Mouse (Mus musculus) erythroblast, adult 5-6 weeks (primary cell): Measurements from ENCODE around the gene Gm20388. TPM values are rescaled to one million over a fixed set of nuclear protein-coding genes. Genes with fewer than 3 reads are reported as not detected.

Experiments
- ATAC-seq: replicated peaks from 2 replicates; pipeline ENCODE4 v1.8.0; 2016; ENCODE audit warnings: moderate number of reproducible peaks, mild to moderate bottlenecking, moderate TSS enrichment, inconsistent platforms; ENCODE audit not compliant: poor library complexity, low FRiP score, severe bottlenecking
- total RNA-seq, 2 experiments: library from RNA; stranded (forward) in 1 of 2; stranded (reverse) in 1 of 2; fragments of 150-400 nt in 1 of 2; fragments of 200-764, 138-1000 nt in 1 of 2; gene quantifications; 2 replicates each; pipeline versions ENCODE4 v1.2.3 to v1.2.4; 2015 to 2017; ENCODE audit warnings: low replicate concordance in 2 of 2

Gene Gm20388
- total RNA-seq, 2 experiments from 2014 or later, result 2.9 to 7.8 TPM

DNA sequence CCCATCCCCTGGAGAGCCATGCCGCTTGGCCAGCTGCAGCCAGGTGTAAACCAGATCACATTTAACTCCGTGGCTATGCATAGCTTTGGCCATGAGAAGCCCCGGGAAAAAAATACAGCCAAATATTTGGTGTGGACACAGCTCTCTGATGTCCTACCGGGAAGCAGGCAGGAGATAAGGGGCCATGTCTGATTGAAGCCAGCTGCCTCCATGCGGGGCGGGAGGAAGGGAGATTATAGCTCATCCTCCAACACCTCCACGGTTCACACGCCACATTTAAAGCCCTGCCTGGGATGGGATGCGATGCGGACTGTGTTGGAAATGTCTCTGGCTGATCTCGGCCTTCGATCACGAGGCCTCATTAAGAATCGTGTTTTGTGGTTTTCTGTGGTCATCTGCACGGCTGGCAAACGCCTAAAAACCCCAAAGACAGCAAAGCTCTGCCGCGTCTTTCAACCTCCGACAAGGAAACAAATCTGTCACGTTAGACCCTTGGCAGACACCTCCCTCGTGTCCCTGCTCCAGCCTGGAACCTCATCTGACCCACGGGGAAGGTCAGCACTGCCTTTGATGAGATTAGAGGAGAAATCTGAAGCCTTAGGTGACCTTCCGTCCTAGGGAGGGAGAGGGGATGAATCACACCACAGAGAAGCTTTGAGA is 2165.7 kb downstream of the Gm20388 start:
- no peak for ATAC-seq

DNA sequence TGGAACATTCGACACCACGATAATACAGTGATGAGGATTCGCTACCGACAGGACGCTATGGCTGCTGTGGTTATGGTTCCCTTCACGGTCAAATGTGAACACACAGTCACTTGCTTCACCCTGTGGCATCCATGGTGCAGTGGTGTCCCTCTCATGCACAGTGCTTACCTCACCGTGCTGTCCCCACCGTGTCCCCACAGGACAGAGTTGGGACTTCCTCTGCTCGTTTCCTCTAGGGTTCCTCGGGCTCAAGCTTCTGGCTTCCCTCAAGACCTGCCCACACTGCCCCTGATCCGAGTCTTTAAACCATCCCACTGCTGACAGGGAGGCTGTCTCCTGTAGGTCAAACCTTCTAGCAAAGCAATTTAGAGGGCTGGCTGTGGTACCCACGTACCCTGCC is 2167.7 kb downstream of the Gm20388 start:
- ATAC-seq, result no peak

DNA sequence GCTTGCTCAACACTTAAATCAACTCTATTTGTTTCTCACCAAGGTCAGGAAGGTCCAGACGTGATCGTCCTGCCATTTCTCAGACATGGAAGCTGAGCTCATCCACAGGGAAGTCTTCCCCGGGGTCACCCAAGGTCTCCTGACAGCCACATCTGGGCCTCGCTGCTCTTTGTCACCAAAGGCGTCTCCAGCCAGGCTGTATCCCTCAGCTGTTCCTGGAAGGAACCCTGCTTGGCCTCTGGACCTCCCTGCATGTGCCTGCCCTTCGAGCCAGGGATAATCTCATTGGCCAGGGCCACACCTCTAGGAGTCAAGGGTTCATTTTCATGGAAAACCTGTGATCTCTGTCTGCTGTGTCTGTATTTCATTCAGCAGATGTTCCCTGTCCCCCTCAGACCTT is 2168.5 kb downstream of the Gm20388 start:
- ATAC-seq, result no peak

DNA sequence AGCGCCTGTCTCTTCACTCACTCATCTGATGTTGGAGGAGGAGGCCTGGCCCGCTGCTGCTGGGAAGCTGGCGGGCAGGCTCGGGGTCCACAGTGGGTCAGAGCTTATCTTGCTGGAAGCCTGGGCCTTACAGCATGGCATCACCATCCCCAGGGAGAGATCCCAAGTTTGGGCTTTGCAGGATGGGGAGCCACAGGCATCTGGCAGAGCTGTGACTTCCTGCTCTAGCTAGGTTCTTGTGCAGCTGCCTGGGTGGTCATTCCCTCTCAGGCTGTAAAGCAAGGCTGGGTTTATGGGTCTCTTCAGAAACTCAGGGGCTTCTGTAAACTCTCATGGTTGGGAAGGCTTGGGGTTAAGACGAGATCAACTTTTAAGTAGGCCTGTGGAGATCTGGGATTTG is 2169.7 kb downstream of the Gm20388 start:
- ATAC-seq, result no peak

DNA sequence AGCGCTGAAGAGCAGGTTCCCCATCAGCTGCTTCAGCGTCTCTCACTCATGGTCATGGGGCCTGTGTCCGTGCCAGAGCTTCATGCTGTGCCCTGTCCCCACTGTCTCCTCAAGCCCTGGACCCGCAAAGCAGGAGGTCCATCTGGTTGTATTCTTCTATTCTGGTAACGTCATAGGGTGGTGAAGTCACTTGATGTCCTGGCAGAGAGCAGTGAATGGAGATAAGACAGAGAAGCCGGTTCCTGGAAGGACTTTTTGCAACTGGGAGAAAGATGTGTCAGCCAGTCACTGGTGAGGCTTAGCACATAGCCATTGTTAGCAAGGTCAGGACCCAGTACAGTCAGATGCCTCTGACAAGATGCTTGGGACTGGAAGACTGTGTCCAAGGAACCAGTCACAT is 2172.8 kb downstream of the Gm20388 start:
- no peak for ATAC-seq

DNA sequence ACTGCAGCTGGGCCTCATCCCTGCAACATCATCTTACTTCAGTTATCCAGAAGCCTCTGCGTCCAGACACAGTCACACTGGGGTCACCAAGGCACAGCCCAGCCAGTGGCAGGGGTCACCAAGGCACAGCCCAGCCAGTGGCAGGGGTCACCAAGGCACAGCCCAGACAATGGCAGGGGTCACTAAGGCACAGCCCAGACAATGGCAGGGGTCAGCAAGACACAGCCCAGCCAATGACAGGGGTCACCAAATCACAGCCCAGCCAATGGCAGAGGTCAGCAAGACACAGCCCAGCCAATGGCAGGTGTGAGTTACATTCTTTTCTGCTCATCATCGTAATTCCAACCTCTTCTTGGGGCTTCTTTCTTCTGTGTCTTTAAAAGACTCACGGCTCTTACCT is 2173.5 kb downstream of the Gm20388 start:
- no peak for ATAC-seq

DNA sequence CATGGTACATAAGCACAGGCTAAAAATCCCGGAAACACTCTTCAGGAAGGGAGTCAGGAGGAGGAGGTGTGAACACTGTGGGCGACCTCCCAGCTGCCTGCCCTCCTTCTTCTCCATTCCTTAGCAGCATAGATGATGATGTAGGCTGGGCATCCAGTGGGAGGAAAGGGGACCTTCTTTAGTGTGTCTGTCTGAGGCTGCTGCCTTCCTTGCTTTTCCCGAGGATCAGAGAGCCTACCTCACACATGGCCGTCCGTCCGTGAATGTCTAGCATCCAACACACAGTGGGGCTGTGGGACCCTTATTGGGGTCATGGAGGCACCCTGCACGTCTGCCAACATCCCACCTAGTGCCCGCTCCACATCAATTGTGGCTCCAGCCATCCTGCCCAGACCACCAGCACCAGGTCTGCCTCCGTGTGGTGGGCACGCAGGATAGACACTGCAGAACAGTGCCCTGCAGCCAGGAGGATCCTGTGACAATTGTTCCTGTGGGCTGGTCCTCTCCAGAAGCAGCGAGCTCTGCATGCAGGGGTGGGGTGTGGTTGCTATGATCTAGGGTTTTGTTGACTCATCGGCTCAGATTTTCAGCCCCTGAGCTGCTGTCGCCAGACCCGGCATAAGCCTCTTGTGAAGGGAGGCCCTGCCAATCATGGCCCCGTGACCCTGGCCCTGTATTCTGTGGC is 2174.2 kb downstream of the Gm20388 start:
- ATAC-seq, result no peak

DNA sequence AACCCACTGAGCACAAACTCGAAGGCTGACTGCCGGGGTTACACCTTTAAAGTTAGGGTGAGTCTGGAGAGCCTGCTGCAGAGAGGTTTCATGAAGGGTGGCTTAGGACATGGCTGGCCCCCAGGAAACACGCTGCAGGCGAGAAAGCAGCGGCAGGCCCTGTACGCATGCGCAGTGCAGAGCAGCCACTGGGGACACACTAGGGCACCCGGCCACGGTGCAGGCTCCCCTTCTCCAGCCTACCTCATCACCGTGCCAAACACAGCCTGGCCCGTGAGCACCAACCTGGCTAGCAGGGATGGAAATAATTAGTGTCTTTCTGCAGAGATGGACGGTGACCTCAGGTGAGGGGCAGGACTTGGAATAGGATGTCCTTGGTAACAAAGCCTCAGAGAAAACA is 2175.4 kb downstream of the Gm20388 start:
- ATAC-seq, result no peak

DNA sequence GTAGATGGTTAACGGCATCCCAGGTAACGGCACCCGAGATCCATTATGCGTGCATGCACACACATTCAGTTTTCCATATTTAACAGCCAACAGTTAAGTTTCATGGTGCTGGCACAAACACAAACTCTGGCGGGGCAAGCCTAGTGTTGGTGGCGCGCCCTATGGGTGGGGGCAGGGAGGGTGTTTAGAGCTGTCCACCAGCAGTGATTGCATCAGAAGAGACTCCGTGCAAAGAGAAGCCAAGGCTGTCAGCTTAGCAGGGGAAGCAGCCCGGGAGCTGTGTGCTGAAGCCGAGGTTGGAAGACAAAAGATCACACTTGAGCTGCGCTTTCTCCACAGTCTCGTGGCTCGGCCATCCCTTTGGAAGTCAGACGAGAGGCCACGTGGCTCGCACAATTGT is 2178.0 kb downstream of the Gm20388 start:
- no peak for ATAC-seq

DNA sequence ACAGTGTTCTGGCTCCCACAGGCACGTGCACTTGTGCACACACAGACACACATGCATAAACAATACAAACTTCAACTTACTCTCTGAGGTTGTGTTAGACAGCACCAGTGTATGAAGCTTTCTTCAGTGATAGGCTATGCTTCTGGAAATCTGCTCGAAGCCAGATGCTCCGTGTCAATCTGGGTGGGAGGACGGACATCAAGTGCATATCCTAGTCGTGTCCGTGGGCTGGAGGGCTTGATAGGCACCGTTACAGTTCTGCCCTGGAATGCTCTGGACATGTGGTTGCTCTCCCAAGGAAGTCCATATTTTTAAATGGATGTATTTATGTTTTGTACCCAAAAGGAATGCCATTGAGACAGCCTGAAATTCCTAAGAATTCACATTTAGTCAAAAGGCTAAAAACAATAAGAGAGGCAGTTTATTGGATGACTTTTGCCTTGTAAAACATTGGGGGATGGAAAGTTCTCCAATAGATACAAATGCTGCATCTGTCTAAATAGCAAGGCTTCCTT is 2178.6 kb downstream of the Gm20388 start:
- ATAC-seq, result no peak

DNA sequence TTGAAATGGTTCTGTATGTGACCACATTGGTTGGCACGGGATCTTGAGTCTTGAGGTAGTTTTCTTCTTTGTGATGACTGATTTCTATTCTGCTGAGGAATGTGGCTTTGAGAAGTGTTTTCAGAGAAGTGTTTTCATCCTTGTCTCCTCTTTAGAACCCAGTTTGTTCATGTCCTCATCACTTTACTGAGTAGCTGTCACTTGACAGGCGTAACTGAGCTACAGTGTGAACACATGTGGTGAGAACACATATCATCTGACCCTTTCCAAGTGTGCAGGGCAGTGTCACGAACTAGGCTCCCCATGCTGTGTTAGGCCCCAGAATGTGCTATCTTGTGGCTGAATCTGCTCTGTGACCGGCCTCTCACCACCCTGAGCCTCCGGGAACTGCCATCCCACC is 2181.8 kb downstream of the Gm20388 start:
- no peak for ATAC-seq

DNA sequence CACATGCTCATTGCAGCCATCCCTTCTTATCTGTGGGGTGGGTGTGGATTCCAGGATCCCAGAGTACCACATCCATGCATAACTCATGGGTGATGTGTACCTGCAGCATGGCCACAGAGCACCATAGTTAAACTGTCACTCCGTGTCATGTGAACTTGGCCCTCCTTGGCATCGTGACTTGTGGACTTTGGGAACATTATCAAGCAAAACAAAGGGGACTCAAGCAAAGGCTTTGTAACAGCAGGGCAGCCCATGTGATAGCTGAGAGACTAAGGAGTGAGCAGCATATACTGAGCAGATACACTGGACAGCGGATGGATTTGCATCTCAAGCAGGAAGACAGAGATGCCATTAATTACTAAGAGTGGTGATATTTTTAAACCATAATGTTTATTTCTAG is 2188.1 kb downstream of the Gm20388 start:
- ATAC-seq, result no peak

DNA sequence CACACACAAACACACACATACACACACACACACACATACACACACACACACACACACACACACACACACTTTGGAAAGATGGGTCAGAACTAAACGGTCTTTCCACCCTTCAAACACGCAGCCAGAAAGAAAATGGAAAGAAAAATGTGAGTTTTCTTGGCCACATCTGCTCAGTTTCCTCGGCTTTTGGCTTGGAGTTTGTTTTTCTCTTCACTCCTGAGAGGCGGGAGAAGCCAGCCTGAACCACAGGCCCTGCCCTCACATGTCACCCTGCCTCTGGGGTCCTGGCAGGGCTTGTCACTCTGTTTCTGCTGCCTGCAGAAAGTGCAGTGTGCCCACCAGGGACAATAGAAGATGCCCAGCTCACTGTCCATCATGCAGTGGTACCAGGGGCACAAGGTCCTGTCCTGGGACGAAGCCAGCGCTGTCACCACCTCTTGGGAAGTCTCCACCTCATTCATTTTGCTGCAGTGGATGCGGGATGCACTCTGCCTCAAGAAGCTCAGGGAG is 2189.1 kb downstream of the Gm20388 start:
- ATAC-seq, result no peak

DNA sequence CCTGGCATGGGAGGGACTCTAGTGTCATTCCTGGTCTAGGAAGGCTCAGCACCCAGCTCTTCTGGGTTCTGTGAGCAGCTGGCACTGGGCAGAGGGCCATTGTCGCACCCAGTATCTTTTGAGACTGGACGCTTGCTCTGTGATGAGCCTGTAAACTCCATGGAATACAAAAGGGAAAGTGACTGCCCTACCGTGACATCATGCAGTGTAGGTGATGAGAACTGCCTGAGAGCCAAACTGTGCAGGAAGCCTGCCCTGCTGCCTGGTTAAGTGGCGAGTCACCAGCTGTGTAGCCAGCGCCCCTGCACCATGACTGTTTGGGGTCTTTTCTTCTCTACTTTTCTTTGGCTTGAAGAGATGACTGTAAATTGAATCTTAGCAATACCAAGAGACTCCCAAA is 2191.2 kb downstream of the Gm20388 start:
- ATAC-seq, result no peak

DNA sequence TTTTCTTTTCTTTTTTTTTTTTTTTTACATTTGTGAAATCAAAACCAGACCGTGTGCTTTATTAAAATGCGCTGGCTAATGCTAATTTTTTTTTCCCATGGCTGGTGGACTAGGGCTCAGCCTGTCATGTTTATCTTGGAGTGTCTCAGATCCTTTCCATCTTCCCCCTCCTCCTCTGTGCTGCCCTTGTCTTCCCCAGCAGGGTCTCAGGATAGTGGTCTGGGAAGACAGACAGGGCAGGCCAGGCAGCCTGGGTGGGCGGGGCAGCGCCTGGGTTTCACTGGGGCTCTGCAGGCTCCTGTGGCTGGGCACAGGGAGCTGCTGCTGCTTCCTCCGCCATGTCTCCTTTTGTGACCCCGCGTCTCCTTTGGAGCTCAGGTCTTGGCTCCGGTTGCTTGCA is 2191.6 kb downstream of the Gm20388 start:
- no peak for ATAC-seq

DNA sequence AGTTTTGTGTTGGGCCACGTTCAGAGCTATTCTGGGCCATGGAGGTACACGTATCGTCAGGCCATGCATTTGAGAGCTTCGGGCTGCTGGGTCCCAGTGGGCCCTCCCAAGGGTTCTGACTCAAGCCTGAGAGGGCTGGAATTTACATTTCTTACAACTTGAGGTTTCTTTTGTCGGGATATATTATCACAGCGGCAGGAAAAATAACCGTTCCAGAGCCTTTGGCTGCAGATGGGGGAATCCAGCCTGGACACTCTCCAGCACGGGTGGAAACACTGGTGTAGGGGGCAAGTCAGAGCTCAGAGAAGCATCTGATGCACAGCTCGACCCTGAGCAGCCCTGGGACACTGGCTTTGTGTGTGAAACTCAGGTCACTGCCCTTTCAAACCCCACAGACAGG is 2192.6 kb downstream of the Gm20388 start:
- ATAC-seq, result no peak

DNA sequence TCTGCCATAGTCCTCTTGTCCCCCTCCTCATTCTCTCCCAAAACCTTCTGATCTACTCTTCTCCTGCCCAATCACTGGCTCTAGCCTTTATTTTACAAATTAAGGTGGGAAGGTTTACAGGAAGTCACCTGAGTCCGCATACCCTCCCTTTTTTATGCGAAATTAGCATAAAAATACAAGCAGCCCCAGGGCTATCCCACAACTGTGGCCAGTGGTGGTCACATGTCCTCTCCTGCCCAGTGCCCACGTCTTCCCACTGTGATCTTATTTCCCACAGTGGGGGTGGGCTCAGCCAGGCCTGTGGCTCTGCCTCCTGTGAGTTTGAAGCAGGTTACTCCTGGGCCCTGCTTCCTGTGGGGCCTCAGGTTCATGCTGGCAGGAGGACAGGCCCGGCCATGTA is 2194.0 kb downstream of the Gm20388 start:
- no peak for ATAC-seq

DNA sequence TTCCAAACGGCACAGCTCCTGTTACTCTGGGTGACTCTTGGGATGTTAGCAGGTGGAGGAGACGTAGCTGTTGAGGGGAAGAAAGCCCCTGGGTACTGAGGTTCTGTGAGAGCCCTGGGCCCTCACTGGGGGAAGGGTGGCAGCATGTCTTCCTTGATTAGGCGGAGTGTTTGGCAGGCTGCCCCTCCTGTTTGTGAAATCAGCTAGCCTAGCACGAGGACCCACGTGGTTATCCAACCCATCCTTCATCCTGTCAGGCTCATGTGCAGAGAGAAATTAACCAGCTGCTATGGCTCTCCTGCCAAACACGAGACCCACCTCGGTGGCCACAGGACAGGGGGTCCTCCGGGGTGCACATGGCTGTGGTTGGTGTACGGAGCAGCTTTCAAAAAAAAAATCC is 2195.6 kb downstream of the Gm20388 start:
- ATAC-seq, result no peak

DNA sequence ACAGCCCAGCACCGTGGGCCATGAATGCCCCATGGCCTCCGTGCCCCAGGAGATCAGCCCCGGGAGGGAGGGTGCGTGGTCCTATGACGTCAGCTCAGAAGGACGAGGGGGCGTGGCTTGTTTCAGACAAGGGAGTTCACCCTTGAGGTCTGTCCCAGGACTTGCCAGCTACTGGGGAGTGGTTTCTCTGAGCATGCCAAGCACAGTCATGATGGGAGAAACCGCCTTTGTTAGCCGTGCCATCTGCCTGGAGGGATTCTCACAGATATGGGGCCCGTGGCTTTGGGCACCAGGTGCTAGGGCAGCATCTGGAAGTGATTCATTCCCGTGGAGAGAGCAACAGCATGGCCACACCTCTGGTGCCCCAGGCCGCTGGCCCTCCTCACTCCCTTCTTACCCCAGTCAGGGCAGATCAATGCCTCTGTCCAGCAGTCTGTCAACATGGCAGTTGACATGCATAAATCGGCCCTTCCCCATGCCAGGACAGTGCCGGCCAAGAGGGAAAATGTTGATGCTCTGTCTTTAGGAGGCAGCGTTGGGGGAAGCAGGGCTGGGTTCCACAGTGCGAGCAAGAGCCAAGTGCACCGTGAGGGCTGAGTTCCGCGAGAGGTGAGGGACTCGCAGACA is 2199.7 kb downstream of the Gm20388 start:
- ATAC-seq, result no peak

DNA sequence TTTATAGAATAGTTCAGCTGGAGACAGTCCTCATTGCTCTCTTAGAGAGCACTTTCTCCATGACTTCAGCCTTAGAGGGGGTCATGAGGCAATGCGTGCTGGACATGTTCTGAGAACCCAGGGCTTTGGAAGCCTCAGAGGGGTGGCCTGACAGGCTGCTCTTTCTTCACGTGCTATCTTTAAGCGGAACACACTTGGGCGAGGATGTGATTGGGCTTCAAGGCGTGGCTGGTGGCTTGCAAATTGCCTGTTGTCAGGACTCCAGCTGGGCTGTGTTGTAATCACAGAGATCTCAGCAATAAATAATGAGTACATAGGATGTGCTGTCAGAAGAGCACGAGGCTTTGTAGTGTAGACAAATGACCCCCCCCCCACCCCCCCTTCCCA is 2200.2 kb downstream of the Gm20388 start:
- ATAC-seq, result no peak

DNA sequence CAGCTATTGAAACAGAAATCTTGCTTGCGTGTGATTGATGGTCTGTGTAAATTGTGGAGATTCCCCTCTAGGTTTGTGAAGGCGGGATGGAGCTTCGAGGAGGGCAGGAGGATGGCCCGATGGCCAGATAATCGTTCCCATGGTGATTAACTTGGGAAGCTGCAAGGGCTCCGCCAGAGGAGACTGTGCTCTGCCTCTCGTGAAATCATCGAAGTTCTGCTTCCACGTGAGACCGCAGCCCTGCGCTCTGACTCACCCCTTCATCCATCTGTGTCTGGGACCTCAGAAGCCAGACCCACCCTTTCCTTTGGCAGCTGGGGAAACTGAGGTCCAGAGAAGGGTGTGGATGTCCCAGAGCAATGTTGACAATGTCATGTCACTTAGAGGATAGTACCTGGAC is 2201.1 kb downstream of the Gm20388 start:
- no peak for ATAC-seq
